Mouse (Mus musculus) CH12.LX (cell line): ENCODE measurements around the gene Trhr2.

Source experiments
- E2F4 ChIP-seq: IDR thresholded peaks from 2 replicates; pipeline ENCODE4 v1.6.1; 2011; ENCODE audit warnings: low read depth, low read length, improper control_type of control experiment; ENCODE audit not compliant: insufficient replicate concordance
- HCFC1 ChIP-seq: IDR thresholded peaks from 2 replicates; pipeline ENCODE4 v1.6.1; 2012; ENCODE audit warnings: low read depth, mild to moderate bottlenecking, inconsistent platforms, low read length, improper control_type of control experiment
- USF1 ChIP-seq: IDR thresholded peaks from 2 replicates; pipeline ENCODE4 v1.6.1; 2014; ENCODE audit warnings: low read depth, mild to moderate bottlenecking, inconsistent platforms, low read length, improper control_type of control experiment

GRCm38 (mm10) chr8:122375320-122375719 is 14.8 kb upstream of the Trhr2 start:
- TF ChIP-seq E2F4 (no peak), USF1 (no peak), HCFC1 (no peak)
